16 mouse cellular contexts compared by ENCODE assay signal in the genomic region with DNA sequence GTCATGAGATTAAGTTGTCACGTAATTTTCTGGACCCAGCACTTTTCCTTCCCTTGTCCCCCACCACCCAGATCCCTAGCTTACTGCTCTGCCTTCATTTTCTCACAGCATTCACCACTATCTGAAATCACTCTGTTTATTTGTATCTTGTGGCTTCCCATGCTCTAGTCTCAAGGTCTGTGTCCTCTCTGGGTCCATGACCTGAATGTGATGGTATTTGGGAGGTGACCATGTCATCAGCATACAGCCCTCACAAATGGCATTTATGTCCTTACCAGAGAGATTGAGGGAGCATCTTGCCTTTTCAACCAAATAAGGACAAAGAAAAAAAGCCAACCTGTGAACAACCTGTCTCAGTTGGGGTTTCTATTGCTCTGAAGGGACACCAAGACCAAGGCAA.
"Had no signal": no experiment of that assay in that cellular context is flagged by ENCODE, and none has a peak within 500 bp of the region (broad histone marks: within the 10 kb centered on the region; RNA-seq: fewer than 3 reads in every experiment).

No protein-coding gene starts in this region.

- H3K4me3 ChIP-seq: neural tube, embryonic 13.5 days; neural tube, embryonic 15.5 days; stomach, embryonic 15.5 days had no signal

- DNase-seq: retina, postnatal 1 day; right cerebral cortex, adult 18-20 months; right cerebral cortex, postnatal 14 days; right cerebral cortex, postnatal 25 days; right cerebral cortex, postnatal 4 days; spleen, adult 18-20 months; thymus, adult 18-20 months; thymus, adult 2 months; thymus, postnatal 14 days; thymus, postnatal 25 days; thymus, postnatal 36 days; thymus, postnatal 4 days had no signal

- H3K9ac ChIP-seq: neural tube, embryonic 13.5 days; neural tube, embryonic 15.5 days; stomach, embryonic 15.5 days had no signal

- H3K27me3 ChIP-seq: neural tube, embryonic 13.5 days; neural tube, embryonic 15.5 days; stomach, embryonic 15.5 days had no signal

- H3K36me3 ChIP-seq: neural tube, embryonic 13.5 days; neural tube, embryonic 15.5 days; stomach, embryonic 15.5 days had no signal

- H3K27ac ChIP-seq: neural tube, embryonic 13.5 days; neural tube, embryonic 15.5 days; stomach, embryonic 15.5 days; stomach, postnatal 0 days had no signal
